Mouse (Mus musculus): Measurements from ENCODE around the gene Cyp8b1.

DNA sequence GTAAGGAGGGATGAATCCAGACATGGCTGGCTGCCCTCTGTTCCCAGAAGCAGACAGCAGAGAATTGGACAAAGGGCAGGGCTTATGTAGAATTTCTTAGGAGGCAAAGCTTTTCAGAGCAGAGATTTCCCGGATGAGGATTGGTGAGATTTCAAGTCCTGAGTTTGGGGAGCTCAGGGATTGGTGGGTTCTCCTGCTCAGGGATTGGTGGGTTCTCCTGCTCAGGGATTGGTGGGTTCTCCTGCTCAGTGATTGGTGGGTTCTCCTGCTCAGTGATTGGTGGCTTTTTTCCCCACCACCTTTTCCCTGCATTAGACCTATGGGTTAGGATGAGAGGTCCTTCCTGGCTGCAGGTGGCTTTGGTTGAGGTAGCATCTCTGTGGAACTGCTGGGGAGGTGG lies 20.8 kb upstream of the Cyp8b1 start:
- TF ChIP-seq CTCF (IDR thresholded peaks at IDR 0.05; ENCODE audit: borderline replicate concordance, insufficient read depth, low read depth, low read length): no peak
- no peak for TF ChIP-seq POLR2A (IDR thresholded peaks at IDR 0.05; ENCODE audit: borderline replicate concordance, insufficient read depth, low read length)

All from cerebellum, adult 2 months (tissue).